Mouse (Mus musculus) monocyte, adult 59 days (primary cell): ENCODE data around the gene Atic. TPM values are rescaled to one million over a fixed set of nuclear protein-coding genes. Genes with fewer than 3 reads are reported as not detected.

Experiments
- total RNA-seq, 2 experiments: library from RNA; stranded (reverse); gene quantifications; one replicate each; pipeline ENCODE4 v1.2.4; 2023

Gene Atic
- total RNA-seq: 10 to 100 TPM; 30.5 to 37.3 TPM

GRCm38 (mm10) chr1:71556688-71557612 lies at the start of gene Atic:
TSS of gene Atic (plus strand) at chr1:71557150.

Other genes starting within 250 kb of the Atic start
- not detected for gene Abca12, start 142.2 kb upstream of the Atic start, total RNA-seq
- 1,000 to 10,000 TPM; 1,996 to 2,106 TPM for gene Fn1, start 96.0 kb downstream of the Atic start, total RNA-seq